Mouse (Mus musculus) embryonic facial prominence, embryonic 14.5 days (tissue): ENCODE data around the gene Hist2h2bb. TPM values are rescaled to one million over a fixed set of nuclear protein-coding genes. Genes with fewer than 3 reads are reported as not detected.

Experiments used
- ATAC-seq: fragments of 200-750 bp; cut with Nextera tagmentation; 2 replicates; pipeline ENCODE4 v1.8.0; 2017; ENCODE audit warnings: low read depth, moderate number of reproducible peaks, moderate TSS enrichment
- DNase-seq: peaks from one replicate; pipeline ENCODE4 v3.0.0-alpha.2; 2015; ENCODE audit warnings: low spot score
- H3K27ac ChIP-seq: fragments of 300-500 bp; sonication (generic); replicated peaks from 2 replicates; pipeline ENCODE4 v1.5.1; 2014; ENCODE audit warnings: low read depth, mild to moderate bottlenecking, low read length, moderate library complexity
- H3K27me3 ChIP-seq: fragments of 300-500 bp; sonication (generic); replicated peaks from 2 replicates; pipeline ENCODE4 v1.6.1; 2014; ENCODE audit warnings: low read length; ENCODE audit not compliant: control insufficient read depth, insufficient read depth
- H3K36me3 ChIP-seq: fragments of 300-500 bp; sonication (generic); 2 replicates; pipeline ENCODE4 v1.6.1; 2014; ENCODE audit warnings: low read length, mixed read lengths; ENCODE audit not compliant: control insufficient read depth, insufficient read depth
- H3K4me1 ChIP-seq: fragments of 300-500 bp; sonication (generic); 2 replicates; pipeline ENCODE4 v1.6.1; 2014; ENCODE audit warnings: antibody characterized with exemption, low read length; ENCODE audit not compliant: control insufficient read depth, insufficient read depth
- H3K4me2 ChIP-seq: fragments of 300-500 bp; sonication (generic); 2 replicates; pipeline ENCODE4 v1.6.1; 2014; ENCODE audit warnings: low read depth, mild to moderate bottlenecking, low read length, moderate library complexity, mixed read lengths
- H3K4me3 ChIP-seq: fragments of 300-500 bp; sonication (generic); 2 replicates; pipeline ENCODE4 v1.5.1; 2014; ENCODE audit warnings: low read depth, mild to moderate bottlenecking, low read length
- H3K9ac ChIP-seq: fragments of 300-500 bp; sonication (generic); 2 replicates; pipeline ENCODE4 v1.6.1; 2014; ENCODE audit warnings: low read depth, mild to moderate bottlenecking, low read length, moderate library complexity, mixed read lengths
- H3K9me3 ChIP-seq: fragments of 300-500 bp; sonication (generic); 2 replicates; pipeline ENCODE4 v1.6.1; 2016; ENCODE audit warnings: low read length; ENCODE audit not compliant: control insufficient read depth
- WGBS: fragments of 180-500 bp; shearing (Covaris S2); extraction: QIAGEN DNeasy Blood & Tissue Kit; methylation state at CpG from one replicate; pipeline ENCODE4 v1.1.7; 2014; 5-methylcytosine and 5-hydroxymethylcytosine counted together
- polyA plus RNA-seq: library from polyadenylated mRNA; unstranded; fragments of >200 nt; fragmentation: Nextera tagmentation; extraction: Ambion mirVana; gene quantifications from 2 replicates; pipeline ENCODE4 v1.2.1, GENCODE M21; 2014

Hist2h2bb gene
- polyA plus RNA-seq, 1 experiment from 2014 or later, result 12.7 TPM

DNA sequence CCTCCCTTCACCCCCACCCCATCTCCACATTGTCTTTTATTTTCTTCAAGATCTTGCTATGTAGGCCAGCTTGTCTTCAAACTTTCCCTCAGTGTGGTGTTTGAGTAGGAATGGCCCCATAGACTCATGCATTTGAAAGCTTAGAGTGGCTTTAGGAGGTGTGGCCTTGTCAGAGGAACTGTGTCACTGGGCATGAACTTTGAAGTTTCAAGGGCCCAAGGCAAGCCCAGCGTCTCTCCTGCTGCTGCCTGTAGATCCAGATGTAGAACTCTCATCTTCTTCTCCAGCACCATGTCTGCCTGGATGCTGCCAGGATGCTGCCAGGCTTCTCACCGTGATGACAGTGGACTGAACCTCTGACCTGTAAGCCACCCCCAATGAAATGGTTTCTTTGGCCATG is 40.7 kb upstream of the Hist2h2bb start:
- no peak for ATAC-seq
- Histone ChIP-seq H3K4me1 (no peaks in the 10 kb centered on the region), H3K9ac (no peak overlapping the region), H3K27ac (no peak overlapping the region), H3K27me3 (no peaks in the 10 kb centered on the region), H3K9me3 (no peaks in the 10 kb centered on the region), H3K36me3 (no peaks in the 10 kb centered on the region), H3K4me2 (no peak overlapping the region), H3K4me3 (no peak overlapping the region)
- WGBS, result 64% methylated on average over 2 of the region's 2 CpGs
- no peak for DNase-seq

DNA sequence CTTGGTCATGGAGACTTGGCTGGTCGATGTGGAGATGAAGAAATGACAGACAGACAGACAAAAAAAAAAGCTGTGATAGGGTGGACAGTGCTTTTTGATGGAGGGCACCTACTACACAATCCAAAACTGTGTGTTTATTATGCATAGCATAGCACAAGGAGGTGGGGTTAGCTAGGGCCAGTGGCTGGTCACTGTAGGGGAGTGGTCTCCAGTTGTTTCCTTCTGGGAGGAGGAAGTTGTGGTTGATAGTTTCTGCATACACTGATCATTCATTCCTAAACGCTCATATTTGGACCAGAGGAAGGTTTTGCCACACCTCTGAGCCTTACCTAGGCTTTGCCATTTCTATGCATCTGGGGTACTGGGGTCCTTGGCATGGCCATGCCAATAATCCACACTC is 39.1 kb upstream of the Hist2h2bb start:
- 82% methylated on average over 2 of the region's 2 CpGs for WGBS
- no peak overlapping the region for H3K9ac ChIP-seq
- no peaks in the 10 kb centered on the region for H3K4me1 ChIP-seq
- no peaks in the 10 kb centered on the region for H3K27me3 ChIP-seq
- no peaks in the 10 kb centered on the region for H3K9me3 ChIP-seq
- H3K4me2 ChIP-seq, result no peak overlapping the region
- H3K36me3 ChIP-seq, result no peaks in the 10 kb centered on the region
- ATAC-seq (no peak), DNase-seq (no peak)
- H3K4me3 ChIP-seq, result no peak overlapping the region
- H3K27ac ChIP-seq, result no peak overlapping the region

DNA sequence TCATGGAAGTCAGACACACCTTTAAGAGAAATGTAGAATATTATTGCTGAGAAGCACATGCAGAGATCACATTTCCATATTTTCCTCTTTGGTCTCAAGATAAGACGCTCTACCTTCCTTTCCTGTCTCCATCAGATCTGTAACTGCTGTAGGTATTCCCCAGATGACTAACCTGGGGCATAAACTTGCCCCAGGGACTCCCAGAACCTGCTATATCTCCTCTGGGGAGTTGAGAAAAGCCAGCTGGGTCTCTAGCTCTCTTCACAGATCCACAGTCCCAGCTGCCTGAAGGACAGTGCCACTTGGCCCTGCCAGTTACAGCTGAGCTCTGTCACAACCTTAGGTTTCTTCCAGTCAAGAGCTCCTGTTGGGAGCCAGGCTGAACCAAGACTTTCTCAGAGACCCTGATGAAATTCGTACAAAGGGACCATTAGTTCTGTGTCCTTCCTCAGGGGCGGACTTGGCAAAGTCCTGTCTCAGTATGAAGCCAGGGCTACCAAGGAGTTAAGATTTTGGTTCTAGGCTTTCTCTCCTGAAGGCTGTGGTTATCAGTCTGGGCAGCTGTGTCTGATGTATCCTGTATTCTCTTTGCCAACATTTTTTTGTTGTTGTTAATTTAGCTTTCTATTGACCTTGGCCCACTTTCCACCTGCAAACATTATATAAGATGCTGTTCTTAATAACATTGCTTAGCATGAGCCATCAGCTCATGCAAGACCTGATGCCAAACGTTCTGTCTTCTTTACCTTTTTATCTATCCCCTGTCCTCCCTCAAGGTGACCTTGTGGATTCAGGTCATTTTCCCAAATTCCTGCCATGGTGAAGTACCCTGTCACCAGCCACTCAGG is 38.4 kb upstream of the Hist2h2bb start:
- no peak for ATAC-seq
- H3K4me2 ChIP-seq, result no peak overlapping the region
- H3K4me3 ChIP-seq, result no peak overlapping the region
- H3K27ac ChIP-seq, result no peak overlapping the region
- WGBS, result 71% methylated on average over 4 of the region's 4 CpGs
- no peaks in the 10 kb centered on the region for H3K36me3 ChIP-seq
- H3K9ac ChIP-seq, result no peak overlapping the region
- no peaks in the 10 kb centered on the region for H3K27me3 ChIP-seq
- DNase-seq, result no peak
- no peaks in the 10 kb centered on the region for H3K9me3 ChIP-seq
- H3K4me1 ChIP-seq, result no peaks in the 10 kb centered on the region

DNA sequence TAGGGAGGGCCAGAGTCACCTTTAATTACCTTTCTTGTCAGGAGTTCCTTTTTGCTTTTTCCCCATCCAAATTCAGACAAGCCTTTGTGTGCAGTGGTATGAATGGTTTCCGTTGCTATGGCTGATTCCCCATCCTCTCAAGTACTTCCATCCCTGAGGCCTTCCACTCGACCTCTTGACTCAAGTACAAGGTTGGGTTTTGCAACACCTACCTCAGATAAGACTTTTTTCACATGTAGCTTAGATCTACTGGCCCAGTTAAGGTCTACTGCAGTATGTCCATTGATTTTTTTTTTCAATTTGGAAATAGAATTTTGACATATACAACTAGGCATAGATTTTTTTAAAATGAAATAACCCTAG is 37.8 kb upstream of the Hist2h2bb start:
- H3K9ac ChIP-seq, result no peak overlapping the region
- no peak overlapping the region for H3K27ac ChIP-seq
- no peaks in the 10 kb centered on the region for H3K36me3 ChIP-seq
- H3K4me2 ChIP-seq, result no peak overlapping the region
- H3K4me1 ChIP-seq, result no peaks in the 10 kb centered on the region
- H3K4me3 ChIP-seq, result no peak overlapping the region
- no peaks in the 10 kb centered on the region for H3K9me3 ChIP-seq
- ATAC-seq (no peak), DNase-seq (no peak)
- H3K27me3 ChIP-seq, result no peaks in the 10 kb centered on the region
- WGBS, result 62% methylated on average over 2 of the region's 2 CpGs

DNA sequence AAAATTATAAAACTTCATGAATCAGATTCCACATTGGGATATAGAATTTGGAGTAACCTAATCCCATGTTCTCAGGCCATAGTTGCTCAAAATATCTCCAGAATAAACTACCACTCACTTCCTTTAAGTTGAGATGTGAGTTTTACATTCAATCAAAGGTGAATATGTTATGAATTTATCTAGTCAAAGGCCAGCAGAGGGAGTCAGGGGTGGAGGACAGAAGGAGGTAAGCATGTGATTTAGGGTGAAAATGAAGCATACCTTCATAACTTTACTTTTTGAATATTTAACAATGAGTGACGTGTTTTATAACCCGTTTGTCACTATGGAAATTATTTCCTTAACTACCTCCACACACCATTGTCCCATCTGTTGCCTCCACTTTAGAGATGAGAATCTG is 34.6 kb upstream of the Hist2h2bb start:
- ATAC-seq (no peak), DNase-seq (no peak)
- Histone ChIP-seq H3K9ac (no peak overlapping the region), H3K27me3 (no peaks in the 10 kb centered on the region), H3K27ac (no peak overlapping the region), H3K4me1 (peaks cover 12% of the 10 kb centered on the region), H3K4me3 (no peak overlapping the region), H3K36me3 (no peaks in the 10 kb centered on the region), H3K9me3 (no peaks in the 10 kb centered on the region), H3K4me2 (no peak overlapping the region)
- WGBS, result 96% methylated on average over 2 of the region's 2 CpGs

DNA sequence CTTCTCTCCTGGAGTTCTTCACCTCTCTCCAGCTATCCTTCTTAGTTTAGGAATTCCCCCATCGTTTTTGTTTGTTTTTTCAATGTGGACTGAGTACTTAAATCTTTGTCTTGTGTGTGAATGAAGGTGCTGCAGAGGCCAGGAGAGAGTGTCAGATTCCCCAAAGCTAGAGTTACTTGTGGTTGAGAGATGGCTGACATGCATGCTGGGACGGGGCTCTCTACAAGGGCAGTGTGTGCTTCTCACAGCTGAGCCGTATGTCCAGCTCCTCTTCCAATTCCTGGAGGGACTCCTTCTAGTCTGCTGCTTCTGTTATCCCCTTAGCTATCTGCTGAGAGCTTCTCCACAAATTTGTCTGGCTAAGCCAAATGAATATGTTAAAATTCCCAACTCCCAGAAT is 33.7 kb upstream of the Hist2h2bb start:
- Histone ChIP-seq H3K4me1 (peaks cover 15% of the 10 kb centered on the region), H3K4me2 (no peak overlapping the region), H3K27ac (no peak overlapping the region), H3K9ac (no peak overlapping the region), H3K4me3 (no peak overlapping the region), H3K36me3 (no peaks in the 10 kb centered on the region), H3K27me3 (no peaks in the 10 kb centered on the region), H3K9me3 (no peaks in the 10 kb centered on the region)
- no peak for DNase-seq
- no peak for ATAC-seq
- WGBS, result 48% methylated on average over 3 of the region's 3 CpGs

DNA sequence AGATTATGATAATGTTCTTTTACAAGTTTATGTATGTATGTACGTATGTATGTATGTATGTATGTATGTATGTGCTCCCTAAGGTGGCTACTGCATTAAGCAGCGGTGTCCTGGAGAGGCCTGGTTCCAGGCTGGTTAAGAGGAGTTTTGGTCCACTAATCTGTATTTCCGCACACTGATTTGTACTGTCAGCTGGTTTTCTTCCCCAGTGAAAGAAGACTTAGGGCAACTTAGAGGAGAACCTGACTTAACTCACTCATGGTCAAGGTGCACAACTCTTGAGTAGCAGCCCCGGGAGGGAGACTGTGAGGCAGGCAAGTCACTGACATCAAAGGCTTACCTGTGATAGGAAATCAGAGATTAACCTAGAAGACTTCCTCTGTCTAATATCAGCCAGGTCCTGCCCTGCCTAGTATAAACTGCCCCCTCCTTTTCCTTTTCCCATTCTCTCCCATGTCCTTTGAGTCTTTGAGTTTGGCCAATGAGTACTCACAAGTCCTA is 32.7 kb upstream of the Hist2h2bb start:
- H3K36me3 ChIP-seq, result no peaks in the 10 kb centered on the region
- H3K27ac ChIP-seq, result peak overlapping the region; percentile 81
- peak overlapping the region; percentile 70; the same call in 1 of the 2 replicates for H3K9ac ChIP-seq
- DNase-seq, result no peak
- no peaks in the 10 kb centered on the region for H3K9me3 ChIP-seq
- 79% methylated on average over 4 of the region's 4 CpGs for WGBS
- no peak for ATAC-seq
- H3K4me2 ChIP-seq, result peak overlapping the region; percentile 62
- H3K4me3 ChIP-seq, result peak overlapping the region; percentile 47
- H3K4me1 ChIP-seq, result peaks cover 17% of the 10 kb centered on the region
- H3K27me3 ChIP-seq, result no peaks in the 10 kb centered on the region

DNA sequence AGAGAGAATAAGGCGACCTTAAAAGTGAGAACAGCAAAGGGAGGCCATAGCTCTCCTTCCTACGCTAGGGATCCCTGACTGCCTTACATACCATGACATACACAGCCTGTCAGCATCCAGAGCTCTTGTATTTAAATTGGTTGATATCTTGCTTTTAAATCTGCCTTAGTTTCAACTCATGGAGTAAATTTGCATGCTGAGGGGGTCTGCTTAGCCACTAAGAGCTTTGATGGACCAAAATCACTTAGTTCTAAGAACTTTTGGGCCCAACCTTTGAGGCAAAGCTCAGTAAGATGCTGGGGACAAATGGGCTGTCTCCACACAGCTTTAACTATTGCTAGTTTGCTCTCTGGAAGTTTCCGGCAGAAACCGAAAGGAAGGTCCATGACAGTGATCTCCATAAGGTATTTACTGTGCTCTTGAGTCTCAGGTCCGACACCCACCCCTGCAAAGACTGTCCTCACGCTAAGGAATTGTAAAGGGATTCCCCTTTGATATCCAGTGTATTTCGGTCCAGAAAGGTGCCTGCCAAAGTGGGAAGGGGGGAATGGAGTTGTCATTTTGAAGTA is 32.1 kb upstream of the Hist2h2bb start:
- Histone ChIP-seq H3K27me3 (no peaks in the 10 kb centered on the region), H3K27ac (peak overlapping the region; percentile 81), H3K4me3 (peak overlapping the region; percentile 47), H3K4me2 (peak overlapping the region; percentile 62), H3K9me3 (no peaks in the 10 kb centered on the region), H3K36me3 (no peaks in the 10 kb centered on the region), H3K9ac (peak overlapping the region; percentile 70), H3K4me1 (peaks cover 17% of the 10 kb centered on the region)
- DNase-seq (no peak), ATAC-seq (no peak)
- WGBS, result 22% methylated on average over 7 of the region's 7 CpGs
